Mouse (Mus musculus): Measurements from ENCODE around the gene Smoc2. TPM values are rescaled to one million over a fixed set of nuclear protein-coding genes. Genes with fewer than 3 reads are reported as not detected.
A peak's percentile ranks its signal among the peaks of the same experiment; 100 is the strongest.

The Smoc2 gene
- polyA plus RNA-seq, 1 experiment from 2014 or later = 7.0 TPM

DNA sequence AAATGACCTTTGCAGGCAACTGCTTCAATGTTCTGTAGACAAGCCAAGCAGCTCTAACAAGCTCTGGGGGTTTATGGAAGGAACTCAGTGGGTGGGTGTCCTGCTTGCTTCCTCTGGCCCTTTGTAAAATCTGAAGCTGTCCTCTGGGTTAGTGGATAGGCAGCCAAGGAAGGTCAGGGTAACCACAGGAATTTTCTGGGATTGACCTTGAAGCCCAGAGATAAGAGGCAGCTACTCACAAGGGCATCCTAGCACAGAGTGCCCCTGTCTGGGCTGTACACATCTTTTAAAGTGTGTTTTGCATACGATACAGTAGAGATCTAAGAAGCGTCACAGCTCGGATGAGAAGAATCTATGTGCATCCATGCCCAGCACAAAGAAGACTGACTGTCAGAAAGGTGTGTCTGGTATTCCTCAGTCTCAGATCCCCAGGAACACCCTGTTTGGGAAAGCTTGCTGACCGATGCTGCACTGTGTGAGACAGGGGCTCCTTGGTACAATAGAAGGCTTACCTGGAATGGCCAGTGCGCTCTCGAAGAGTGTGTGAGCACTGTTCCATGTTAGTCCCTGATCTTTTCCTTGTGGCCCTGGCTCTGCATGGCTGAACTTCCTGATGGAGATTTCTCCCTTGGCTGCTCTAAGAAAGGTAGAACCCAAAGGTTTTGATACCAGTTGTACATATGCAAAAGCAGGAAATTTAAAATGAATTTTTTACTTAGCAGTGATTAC, 69.9 kb downstream of the Smoc2 start:
- H3K4me2 ChIP-seq = no peak overlapping the region
- H3K9me3 ChIP-seq (ENCODE audit: control insufficient read depth, low read length) = no peaks in the 10 kb centered on the region
- DNase-seq (ENCODE audit: low spot score, missing footprints) (peak; percentile 45), ATAC-seq (ENCODE audit: low FRiP score) (no peak)
- H3K9ac ChIP-seq (ENCODE audit: low read length) = no peak overlapping the region
- 92% methylated on average over 6 of the region's 6 CpGs for WGBS
- H3K27me3 ChIP-seq (ENCODE audit: control insufficient read depth, insufficient read depth, low read length) = no peaks in the 10 kb centered on the region
- no peaks in the 10 kb centered on the region for H3K36me3 ChIP-seq (ENCODE audit: control insufficient read depth, insufficient read depth, low read length)
- no peaks in the 10 kb centered on the region for H3K4me1 ChIP-seq (ENCODE audit: control insufficient read depth, insufficient read depth, low read length)
- H3K27ac ChIP-seq (ENCODE audit: low read depth, low read length) = no peak overlapping the region
- no peak overlapping the region for H3K4me3 ChIP-seq (ENCODE audit: low read depth, low read length)

DNA sequence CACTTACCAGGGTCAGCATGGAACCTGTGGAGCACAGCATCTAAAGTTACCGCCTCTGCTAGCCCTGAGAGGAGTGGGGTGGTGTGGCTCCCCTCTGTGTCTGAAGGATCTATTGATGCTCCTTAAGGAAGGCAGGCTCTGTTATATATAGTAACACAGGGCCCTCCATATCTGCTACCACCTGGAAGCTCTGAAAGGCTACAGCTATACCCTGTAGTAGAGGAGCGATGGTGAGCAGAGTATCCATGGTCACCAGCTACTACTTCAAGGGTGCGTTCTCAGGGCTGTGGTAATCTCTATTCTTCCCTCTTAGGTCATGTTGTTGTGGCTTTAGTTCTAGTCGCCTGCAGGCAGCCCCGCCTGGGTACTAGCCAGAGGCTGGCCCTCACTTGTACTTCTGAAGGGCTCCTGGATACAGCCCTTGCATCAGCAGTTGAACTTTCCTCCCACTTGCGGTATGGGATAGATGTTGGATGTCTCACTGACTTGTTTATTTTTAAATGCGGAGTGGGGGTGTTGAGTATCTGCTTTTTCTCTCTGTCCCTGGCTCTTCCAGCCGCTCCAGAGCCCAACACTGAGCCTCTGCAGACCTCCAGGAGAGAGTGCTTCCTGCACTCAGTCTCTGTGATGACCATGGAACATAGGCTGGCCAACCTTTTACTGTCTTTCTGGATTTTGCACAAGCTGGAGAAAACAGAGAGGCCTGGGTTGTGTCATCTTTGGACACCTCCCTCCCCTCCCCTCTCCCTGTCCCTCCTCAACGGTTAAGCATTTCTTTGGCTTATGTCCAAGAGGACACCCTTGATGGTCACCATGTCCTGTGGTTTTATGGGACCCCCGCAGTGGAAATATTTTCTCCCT, 74.1 kb downstream of the Smoc2 start:
- no peaks in the 10 kb centered on the region for H3K9me3 ChIP-seq (ENCODE audit: control insufficient read depth, low read length)
- DNase-seq (ENCODE audit: low spot score, missing footprints) = peak; percentile 39

DNA sequence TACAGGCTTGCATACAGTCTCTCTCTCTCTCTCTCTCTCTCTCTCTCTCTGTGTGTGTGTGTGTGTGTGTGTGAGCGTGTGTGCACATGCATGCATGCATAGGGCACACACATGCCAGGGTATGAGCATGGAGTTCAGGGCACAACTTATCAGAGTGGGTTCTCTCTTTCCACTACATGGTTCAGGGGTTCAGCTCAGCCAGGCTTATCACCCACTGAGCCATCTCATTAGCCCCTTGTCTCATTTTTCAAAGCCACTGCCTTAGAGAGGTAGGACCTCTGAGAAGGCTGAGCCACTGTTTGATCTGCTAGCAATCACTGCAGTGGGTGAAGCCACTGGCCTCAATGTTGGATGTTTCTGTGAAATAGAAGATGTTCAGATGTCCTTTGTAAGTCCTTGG, 82.2 kb downstream of the Smoc2 start:
- DNase-seq (ENCODE audit: low spot score, missing footprints) = no peak
- H3K9me3 ChIP-seq (ENCODE audit: control insufficient read depth, low read length) = no peaks in the 10 kb centered on the region
- 70% methylated on average over 1 of the region's 1 CpGs for WGBS
- no peak overlapping the region for H3K4me2 ChIP-seq
- no peak overlapping the region for H3K9ac ChIP-seq (ENCODE audit: low read length)
- H3K36me3 ChIP-seq (ENCODE audit: control insufficient read depth, insufficient read depth, low read length) = no peaks in the 10 kb centered on the region
- no peaks in the 10 kb centered on the region for H3K4me1 ChIP-seq (ENCODE audit: control insufficient read depth, insufficient read depth, low read length)
- no peak for ATAC-seq (ENCODE audit: low FRiP score)
- H3K4me3 ChIP-seq (ENCODE audit: low read depth, low read length) = no peak overlapping the region
- no peak overlapping the region for H3K27ac ChIP-seq (ENCODE audit: low read depth, low read length)
- no peaks in the 10 kb centered on the region for H3K27me3 ChIP-seq (ENCODE audit: control insufficient read depth, insufficient read depth, low read length)

More for the DNA sequence above, 74.1 kb downstream of the Smoc2 start:
- Histone ChIP-seq H3K27me3 (ENCODE audit: control insufficient read depth, insufficient read depth, low read length) (no peaks in the 10 kb centered on the region), H3K4me1 (ENCODE audit: control insufficient read depth, insufficient read depth, low read length) (no peaks in the 10 kb centered on the region), H3K27ac (ENCODE audit: low read depth, low read length) (no peak overlapping the region), H3K9ac (ENCODE audit: low read length) (no peak overlapping the region), H3K4me3 (ENCODE audit: low read depth, low read length) (no peak overlapping the region), H3K36me3 (ENCODE audit: control insufficient read depth, insufficient read depth, low read length) (no peaks in the 10 kb centered on the region), H3K4me2 (no peak overlapping the region)
- no peak for ATAC-seq (ENCODE audit: low FRiP score)
- WGBS = 83% methylated on average over 10 of the region's 10 CpGs

DNA sequence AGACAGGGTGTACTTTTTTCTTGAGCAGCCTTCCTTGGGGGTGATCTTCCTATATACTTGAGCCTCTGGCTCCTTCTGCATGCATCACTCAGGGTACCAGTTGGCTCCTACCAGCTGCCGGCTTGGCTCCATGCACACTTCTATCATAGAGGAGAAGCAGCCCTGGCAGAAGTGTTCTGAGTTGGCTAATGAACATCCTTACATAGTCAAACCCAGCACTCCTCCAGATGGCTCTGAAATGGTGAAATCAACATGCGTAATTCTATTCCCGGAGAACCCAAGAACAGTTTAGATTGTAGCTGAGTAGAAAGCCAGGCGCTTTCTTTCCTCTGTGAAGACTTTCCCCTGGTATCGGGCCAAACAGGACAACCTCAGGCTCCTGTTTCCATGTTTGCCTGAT, 91.2 kb downstream of the Smoc2 start:
- no peak overlapping the region for H3K4me2 ChIP-seq
- no peaks in the 10 kb centered on the region for H3K36me3 ChIP-seq (ENCODE audit: control insufficient read depth, insufficient read depth, low read length)
- H3K27ac ChIP-seq (ENCODE audit: low read depth, low read length) = no peak overlapping the region
- no peak overlapping the region for H3K9ac ChIP-seq (ENCODE audit: low read length)
- no peak overlapping the region for H3K4me3 ChIP-seq (ENCODE audit: low read depth, low read length)
- no peaks in the 10 kb centered on the region for H3K27me3 ChIP-seq (ENCODE audit: control insufficient read depth, insufficient read depth, low read length)
- no peak for ATAC-seq (ENCODE audit: low FRiP score)
- H3K4me1 ChIP-seq (ENCODE audit: control insufficient read depth, insufficient read depth, low read length) = no peaks in the 10 kb centered on the region; the same call in 1 of the 2 replicates
- 92% methylated on average over 5 of the region's 5 CpGs for WGBS
- H3K9me3 ChIP-seq (ENCODE audit: control insufficient read depth, low read length) = no peaks in the 10 kb centered on the region
- peak; percentile 33 for DNase-seq (ENCODE audit: low spot score, missing footprints)

DNA sequence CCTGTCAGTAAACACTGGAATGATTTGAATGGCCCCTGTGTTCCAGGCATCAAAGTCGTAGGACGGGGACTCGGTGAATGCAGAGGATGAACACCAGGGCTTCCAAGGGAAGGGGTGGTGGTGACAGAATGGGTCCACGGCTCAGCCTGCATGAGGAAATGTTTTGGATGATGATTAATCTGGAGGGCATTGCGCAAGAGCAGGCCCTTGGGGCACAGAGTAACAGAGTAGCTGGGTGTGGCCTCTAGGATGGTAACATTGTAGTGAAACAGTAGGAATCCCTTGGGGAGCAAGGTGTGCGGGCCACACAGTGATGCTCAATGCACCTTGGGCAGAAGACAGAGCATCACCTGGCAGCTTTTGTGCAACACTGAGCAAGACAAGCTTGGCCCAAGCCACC, 92.3 kb downstream of the Smoc2 start:
- no peaks in the 10 kb centered on the region for H3K9me3 ChIP-seq (ENCODE audit: control insufficient read depth, low read length)
- no peaks in the 10 kb centered on the region for H3K36me3 ChIP-seq (ENCODE audit: control insufficient read depth, insufficient read depth, low read length)
- ATAC-seq (ENCODE audit: low FRiP score) (no peak), DNase-seq (ENCODE audit: low spot score, missing footprints) (no peak)
- no peak overlapping the region for H3K27ac ChIP-seq (ENCODE audit: low read depth, low read length)
- H3K4me3 ChIP-seq (ENCODE audit: low read depth, low read length) = no peak overlapping the region
- no peaks in the 10 kb centered on the region; the same call in 1 of the 2 replicates for H3K4me1 ChIP-seq (ENCODE audit: control insufficient read depth, insufficient read depth, low read length)
- no peak overlapping the region for H3K9ac ChIP-seq (ENCODE audit: low read length)
- no peaks in the 10 kb centered on the region for H3K27me3 ChIP-seq (ENCODE audit: control insufficient read depth, insufficient read depth, low read length)
- WGBS = 85% methylated on average over 6 of the region's 6 CpGs
- no peak overlapping the region for H3K4me2 ChIP-seq

DNA sequence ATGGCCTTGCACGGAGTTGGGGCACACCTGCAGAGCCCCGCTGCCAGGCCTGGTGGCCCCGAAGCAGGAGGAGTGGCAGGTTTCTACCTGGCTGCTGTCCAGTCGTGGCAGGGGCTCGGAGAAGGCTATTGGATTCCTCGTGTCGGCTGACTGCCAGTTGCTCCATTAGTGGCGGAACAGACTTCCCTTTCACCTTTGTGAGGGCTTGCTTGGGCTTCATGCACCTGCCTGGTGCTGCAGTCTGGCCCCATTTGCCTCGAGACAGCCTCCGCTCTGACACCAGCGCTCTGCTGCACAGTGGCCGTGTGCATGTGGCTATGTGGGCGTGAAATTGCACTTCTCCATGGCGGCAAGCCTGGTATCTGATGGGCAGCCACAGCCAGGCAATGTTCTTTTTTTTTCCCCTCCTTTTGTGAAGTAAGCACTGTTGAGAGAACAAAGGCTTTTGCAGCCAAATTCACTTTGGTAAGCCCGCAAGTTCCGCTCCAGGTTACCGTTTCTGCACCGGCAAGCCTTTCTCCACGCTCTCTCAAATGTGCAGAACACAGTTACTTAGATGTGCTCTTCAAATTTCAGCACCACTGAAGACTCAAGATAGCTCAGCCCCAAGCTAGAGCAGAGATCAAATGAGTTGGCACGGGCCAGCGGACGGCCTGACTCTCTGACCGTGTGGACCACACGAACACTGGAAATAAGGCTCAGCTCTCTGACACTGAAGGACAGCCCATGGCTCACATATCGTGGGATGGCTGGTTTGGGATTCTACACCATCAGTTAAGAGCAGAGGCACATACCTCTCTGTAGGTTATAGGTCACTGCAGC, 93.2 kb downstream of the Smoc2 start:
- Histone ChIP-seq H3K9ac (ENCODE audit: low read length) (no peak overlapping the region), H3K4me2 (no peak overlapping the region), H3K4me1 (ENCODE audit: control insufficient read depth, insufficient read depth, low read length) (no peaks in the 10 kb centered on the region; the same call in 1 of the 2 replicates), H3K9me3 (ENCODE audit: control insufficient read depth, low read length) (no peaks in the 10 kb centered on the region), H3K27ac (ENCODE audit: low read depth, low read length) (no peak overlapping the region), H3K4me3 (ENCODE audit: low read depth, low read length) (no peak overlapping the region), H3K36me3 (ENCODE audit: control insufficient read depth, insufficient read depth, low read length) (no peaks in the 10 kb centered on the region), H3K27me3 (ENCODE audit: control insufficient read depth, insufficient read depth, low read length) (no peaks in the 10 kb centered on the region)
- DNase-seq (ENCODE audit: low spot score, missing footprints) (peak; percentile 71), ATAC-seq (ENCODE audit: low FRiP score) (peak; percentile 57; the same call in 1 of the 2 replicates)
- WGBS = 64% methylated on average over 25 of the region's 25 CpGs

DNA sequence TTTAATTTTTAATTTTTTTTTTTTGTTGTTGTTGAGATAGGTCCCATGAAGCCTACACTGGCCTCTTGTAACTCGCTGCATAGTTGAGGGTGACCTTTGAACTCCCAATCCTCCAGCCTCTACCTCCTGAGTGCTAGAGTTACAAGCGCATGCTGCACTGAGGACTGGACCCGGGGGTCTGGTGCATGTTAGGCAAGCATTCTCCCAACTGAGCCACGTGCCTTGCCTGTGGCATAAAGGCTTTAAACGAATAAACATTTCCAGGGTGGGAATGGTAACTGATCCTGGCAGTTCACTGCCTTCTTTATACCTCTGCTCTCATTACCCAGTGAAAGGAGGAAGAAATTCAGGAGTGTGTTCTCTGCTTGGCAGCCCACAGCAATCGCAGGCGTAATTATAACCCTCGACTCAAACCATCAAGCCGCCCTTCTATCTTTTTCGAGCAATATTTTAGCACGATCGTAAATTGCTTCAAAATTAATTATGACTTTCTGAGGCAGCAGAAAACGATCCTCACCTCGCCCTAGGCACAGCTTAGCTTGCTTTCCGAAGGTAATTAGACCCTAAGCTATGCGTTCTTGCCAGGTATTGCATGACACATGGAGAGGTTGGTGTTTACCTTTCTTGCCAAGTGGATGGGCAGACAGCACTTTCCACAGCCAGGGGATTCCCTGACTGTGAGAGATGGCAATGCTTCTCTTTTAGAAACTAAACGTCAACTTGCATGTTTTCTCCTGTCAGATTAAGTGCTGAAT, 99.6 kb downstream of the Smoc2 start:
- Histone ChIP-seq H3K4me2 (no peak overlapping the region), H3K4me1 (ENCODE audit: control insufficient read depth, insufficient read depth, low read length) (no peaks in the 10 kb centered on the region), H3K27me3 (ENCODE audit: control insufficient read depth, insufficient read depth, low read length) (no peaks in the 10 kb centered on the region), H3K27ac (ENCODE audit: low read depth, low read length) (no peak overlapping the region), H3K9ac (ENCODE audit: low read length) (no peak overlapping the region), H3K4me3 (ENCODE audit: low read depth, low read length) (no peak overlapping the region), H3K36me3 (ENCODE audit: control insufficient read depth, insufficient read depth, low read length) (no peaks in the 10 kb centered on the region), H3K9me3 (ENCODE audit: control insufficient read depth, low read length) (no peaks in the 10 kb centered on the region)
- DNase-seq (ENCODE audit: low spot score, missing footprints) (no peak), ATAC-seq (ENCODE audit: low FRiP score) (no peak)
- 81% methylated on average over 17 of the region's 17 CpGs for WGBS

DNA sequence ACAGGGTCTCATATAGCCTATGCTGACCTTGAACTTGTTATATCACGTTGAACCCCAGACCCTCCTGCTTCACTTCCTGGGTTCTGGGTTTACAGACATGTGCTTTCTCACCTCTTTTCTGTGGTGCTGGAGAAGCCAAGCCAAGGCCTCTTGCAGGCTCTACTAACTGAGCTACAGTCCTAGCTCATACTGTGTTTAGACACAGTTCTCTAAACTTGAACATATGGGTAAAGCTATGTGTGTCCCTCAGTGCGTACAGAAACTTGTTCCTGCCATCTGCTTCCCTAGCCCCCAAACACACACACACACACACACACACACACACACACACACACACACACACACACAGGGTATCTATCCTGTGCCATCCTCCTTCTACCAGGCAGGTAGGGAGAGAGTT, 100.2 kb downstream of the Smoc2 start:
- DNase-seq (ENCODE audit: low spot score, missing footprints) = no peak
- Histone ChIP-seq H3K4me1 (ENCODE audit: control insufficient read depth, insufficient read depth, low read length) (no peaks in the 10 kb centered on the region), H3K9ac (ENCODE audit: low read length) (no peak overlapping the region), H3K9me3 (ENCODE audit: control insufficient read depth, low read length) (no peaks in the 10 kb centered on the region), H3K27me3 (ENCODE audit: control insufficient read depth, insufficient read depth, low read length) (no peaks in the 10 kb centered on the region), H3K4me2 (no peak overlapping the region), H3K4me3 (ENCODE audit: low read depth, low read length) (no peak overlapping the region), H3K27ac (ENCODE audit: low read depth, low read length) (no peak overlapping the region), H3K36me3 (ENCODE audit: control insufficient read depth, insufficient read depth, low read length) (no peaks in the 10 kb centered on the region)
- 81% methylated on average over 2 of the region's 2 CpGs for WGBS
- no peak for ATAC-seq (ENCODE audit: low FRiP score)

All from midbrain, embryonic 11.5 days (tissue).